Mouse (Mus musculus) bone marrow, adult 2 months (tissue): ENCODE results near the gene Gadd45a.
"Not testable (repeated sequence)": the region's sequence is repeated elsewhere in the genome, so short reads cannot be mapped to it uniquely, and the experiment has no call there.

Source experiments
- CTCF ChIP-seq: fragments of 200-500 bp; IDR thresholded peaks from 2 replicates; pipeline ENCODE4 v1.5.1; 2011; ENCODE audit warnings: low read length, control low read depth; ENCODE audit not compliant: control insufficient read depth, insufficient read depth
- POLR2A ChIP-seq: fragments of 200-500 bp; IDR thresholded peaks from 2 replicates; pipeline ENCODE4 v1.6.1; 2011; ENCODE audit warnings: low read depth, mild to moderate bottlenecking, control low read depth, low read length, borderline replicate concordance; ENCODE audit not compliant: control insufficient read depth

DNA sequence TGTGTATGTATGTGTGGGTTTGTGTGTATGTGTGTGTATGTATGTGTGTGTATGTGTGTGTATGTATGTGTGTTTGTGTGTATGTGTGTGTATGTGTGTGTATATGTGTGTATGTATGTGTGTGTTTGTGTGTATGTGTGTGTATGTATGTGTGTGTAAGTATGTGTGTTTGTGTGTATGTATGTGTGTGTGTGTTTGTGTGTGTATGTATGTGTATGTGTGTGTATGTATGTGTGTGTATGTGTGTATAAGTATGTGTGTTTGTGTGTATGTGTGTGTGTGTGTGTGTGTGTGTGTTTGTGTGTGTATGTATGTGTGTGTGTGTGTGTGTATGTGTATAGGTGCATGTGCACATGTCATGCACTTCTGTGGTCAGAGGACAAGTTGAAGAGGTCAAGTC, 4.7 kb downstream of the Gadd45a start:
- TF ChIP-seq CTCF, POLR2A: not testable (repeated sequence)
